Mouse (Mus musculus): ENCODE measurements around the gene Hcn2. TPM values are rescaled to one million over a fixed set of nuclear protein-coding genes. Genes with fewer than 3 reads are reported as not detected.
A peak's percentile ranks its signal among the peaks of the same experiment; 100 is the strongest.

Gene Hcn2
- total RNA-seq, 2 experiments from 2014 or later: 35.7 to 38.7 TPM

- intact Hi-C loops (cut with DNase I): loop anchor here (5.0 kb wide), 1 partner anchor 71 kb away; the partner anchor contains the start of gene Fstl3
Observed at GRCm38 (mm10) chr10:79706406-79707094, 9.9 kb upstream of the Hcn2 start.

GRCm38 (mm10) chr10:79707162-79707561 lies 9.3 kb upstream of the Hcn2 start:
- DNase-seq: no peak
- intact Hi-C loops (cut with DNase I): loop anchor here (5.0 kb wide), 1 partner anchor 70 kb away; the partner anchor contains the start of gene Fstl3

More at GRCm38 (mm10) chr10:79706406-79707094, 9.9 kb upstream of the Hcn2 start:
- no peak for DNase-seq

- intact Hi-C loops (cut with DNase I): loop anchor here (5.0 kb wide), 1 partner anchor 70 kb away; the partner anchor contains the start of gene Fstl3
- DNase-seq: no peak
Observed at GRCm38 (mm10) chr10:79707759-79708158, 8.7 kb upstream of the Hcn2 start.

- intact Hi-C loops (cut with DNase I): loop anchor here (5.0 kb wide), 1 partner anchor 69 kb away; the partner anchor contains the start of gene Fstl3
- DNase-seq: no peak
Observed at GRCm38 (mm10) chr10:79708668-79709067, 7.8 kb upstream of the Hcn2 start.

GRCm38 (mm10) chr10:79709307-79709706 lies 7.1 kb upstream of the Hcn2 start:
- DNase-seq: no peak
- intact Hi-C loops (cut with DNase I): loop anchor here (5.0 kb wide), 1 partner anchor 68 kb away; the partner anchor contains the start of gene Fstl3

GRCm38 (mm10) chr10:79712029-79712428 lies 4.4 kb upstream of the Hcn2 start:
- DNase-seq: no peak
- intact Hi-C loops (cut with DNase I): no loop called here

GRCm38 (mm10) chr10:79712499-79713126 lies 3.8 kb upstream of the Hcn2 start:
- DNase-seq: peak; percentile 78 to 91
- intact Hi-C loops (cut with DNase I): no loop called here

- DNase-seq: no peak
- intact Hi-C loops (cut with DNase I): no loop called here
Observed at GRCm38 (mm10) chr10:79713163-79713562, 3.3 kb upstream of the Hcn2 start.

GRCm38 (mm10) chr10:79714996-79715395 lies 1.4 kb upstream of the Hcn2 start:
- no peak for DNase-seq
- intact Hi-C loops (cut with DNase I): no loop called here

- no peak for DNase-seq
Observed at GRCm38 (mm10) chr10:79716988-79717355, 538 bp downstream of the Hcn2 start.

GRCm38 (mm10) chr10:79717640-79718357 lies 1.4 kb downstream of the Hcn2 start:
- intact Hi-C loops (cut with DNase I): no loop called here
- peak; percentile 82 to 88 for DNase-seq

More at GRCm38 (mm10) chr10:79716988-79717355, 538 bp downstream of the Hcn2 start:
- intact Hi-C loops (cut with DNase I): no loop called here

- no peak for DNase-seq
- intact Hi-C loops (cut with DNase I): no loop called here
Observed at GRCm38 (mm10) chr10:79721089-79721488, 4.7 kb downstream of the Hcn2 start.

GRCm38 (mm10) chr10:79723047-79723446 lies 6.6 kb downstream of the Hcn2 start:
- peak in 1 of 2 experiments; percentile 36 for DNase-seq
- intact Hi-C loops (cut with DNase I): no loop called here

GRCm38 (mm10) chr10:79723692-79724091 lies 7.3 kb downstream of the Hcn2 start:
- DNase-seq: peak in 1 of 2 experiments; percentile 41
- intact Hi-C loops (cut with DNase I): no loop called here

- peak in 1 of 2 experiments; percentile 58 for DNase-seq
Observed at GRCm38 (mm10) chr10:79726090-79726489, 9.7 kb downstream of the Hcn2 start.

GRCm38 (mm10) chr10:79728323-79729249 lies 12.2 kb downstream of the Hcn2 start:
- no peak for DNase-seq
- intact Hi-C loops (cut with DNase I): no loop called here

More at GRCm38 (mm10) chr10:79726090-79726489, 9.7 kb downstream of the Hcn2 start:
- intact Hi-C loops (cut with DNase I): no loop called here

GRCm38 (mm10) chr10:79729357-79729965 lies 13.0 kb downstream of the Hcn2 start:
- peak; percentile 58 for DNase-seq
- intact Hi-C loops (cut with DNase I): no loop called here

GRCm38 (mm10) chr10:79732500-79732899 lies 16.1 kb downstream of the Hcn2 start:
- DNase-seq: peak in 1 of 2 experiments; percentile 41
- intact Hi-C loops (cut with DNase I): no loop called here

- intact Hi-C loops (cut with DNase I): no loop called here
- no peak for DNase-seq
Observed at GRCm38 (mm10) chr10:79733847-79734246, 17.4 kb downstream of the Hcn2 start.
